In the genomic region with DNA sequence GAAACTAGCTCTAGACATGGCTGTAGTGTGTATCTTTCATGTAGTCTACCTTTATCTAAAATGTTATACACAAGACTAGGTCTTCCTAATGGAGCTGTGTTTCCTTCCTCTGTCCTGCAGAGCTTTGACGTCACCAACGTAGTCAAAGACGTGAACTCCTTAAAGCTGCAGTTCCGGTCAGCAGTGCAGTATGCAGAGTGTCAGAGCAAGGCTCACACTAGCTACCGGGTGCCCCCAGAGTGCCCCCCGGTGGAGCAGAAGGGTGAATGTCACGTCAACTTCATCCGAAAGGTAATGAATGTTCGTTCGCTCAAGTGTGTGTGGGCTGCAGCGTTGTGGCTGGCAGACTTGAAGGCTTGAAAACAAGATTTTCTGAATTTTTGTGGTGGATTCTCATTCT, we compare ENCODE assay signal across 10 mouse cellular contexts. TPM values are rescaled to one million over a fixed set of nuclear protein-coding genes. Genes with fewer than 3 reads are reported as not detected.
DNase-seq lines count a peak whose midpoint lies in the region; ATAC-seq and TF ChIP-seq lines count a peak whose summit lies in the region.
"Had no signal": no experiment of that assay in that cellular context is flagged by ENCODE, and none has a peak within 500 bp of the region (broad histone marks: within the 10 kb centered on the region; RNA-seq: fewer than 3 reads in every experiment).

No protein-coding gene starts in this region.

- no peak for ATAC-seq in heart, embryonic 13.5 days (ENCODE audit: extremely low read depth, insufficient number of reproducible peaks, low FRiP score, low TSS enrichment)
- no peak for ATAC-seq in heart, embryonic 11.5 days (replicated peaks; ENCODE audit: insufficient number of reproducible peaks, low FRiP score, low TSS enrichment)
- peak; percentile 66; the same call in 1 of the 2 replicates for ATAC-seq in lung, embryonic 16.5 days (ENCODE audit: low read depth)
- ATAC-seq: Patski had no signal

- H3K27me3 ChIP-seq in heart, embryonic 13.5 days (replicated peaks) = no peaks in the 10 kb centered on the region
- no peaks in the 10 kb centered on the region for H3K27me3 ChIP-seq in heart, embryonic 11.5 days (ENCODE audit: control insufficient read depth, insufficient read depth, low read length)
- H3K27me3 ChIP-seq in lung, embryonic 16.5 days (ENCODE audit: control insufficient read depth, insufficient read depth, low read depth, low read length) = no peaks in the 10 kb centered on the region
- H3K27me3 ChIP-seq: Patski had no signal

- 0 out of 2 replicates have a peak overlapping the region, but pooled peaks have one; percentile 5 for H3K9ac ChIP-seq in heart, embryonic 13.5 days
- no peak overlapping the region for H3K9ac ChIP-seq in heart, embryonic 11.5 days (ENCODE audit: low read depth, low read length)
- H3K9ac ChIP-seq in lung, embryonic 16.5 days (ENCODE audit: low read length) = no peak overlapping the region

- no peak for DNase-seq in lung, adult 2 months
- DNase-seq in ZHBTc4 (ENCODE audit: low read depth, low spot score) = peak; percentile 46
- DNase-seq in naive thymus-derived CD4-positive, alpha-beta T cell, adult 2 months (ENCODE audit: low read depth) = peak; percentile 42
- DNase-seq in cerebellum, adult 8-10 months = no peak
- no peak for DNase-seq in adrenal gland, postnatal 14 days
- DNase-seq: gastrocnemius, postnatal 36 days had no signal

- WGBS in heart, embryonic 13.5 days = 34% methylated on average over 11 of the region's 11 CpGs
- 32% methylated on average over 11 of the region's 11 CpGs for WGBS in heart, embryonic 11.5 days (ENCODE audit: insufficient replicate concordance)
- 38% methylated on average over 11 of the region's 11 CpGs for WGBS in lung, embryonic 16.5 days
- 48% methylated on average over 11 of the region's 11 CpGs for WGBS in lung, adult 2 months

- H3K9me3 ChIP-seq in heart, embryonic 13.5 days = no peaks in the 10 kb centered on the region
- no peaks in the 10 kb centered on the region for H3K9me3 ChIP-seq in heart, embryonic 11.5 days (replicated peaks; ENCODE audit: control insufficient read depth, low read length)
- no peaks in the 10 kb centered on the region for H3K9me3 ChIP-seq in lung, embryonic 16.5 days (ENCODE audit: control insufficient read depth, low read length)

- no peak overlapping the region for H3K4me3 ChIP-seq in heart, embryonic 13.5 days
- no peak overlapping the region for H3K4me3 ChIP-seq in heart, embryonic 11.5 days (ENCODE audit: low read depth, low read length)
- no peak overlapping the region for H3K4me3 ChIP-seq in lung, embryonic 16.5 days (ENCODE audit: low read length)
- no peak overlapping the region for H3K4me3 ChIP-seq in lung, adult 2 months (replicated peaks; ENCODE audit: extremely low read depth, low read depth, low read length)

- H3K4me1 ChIP-seq in heart, embryonic 13.5 days = peaks cover 34% of the 10 kb centered on the region
- peaks cover 18% of the 10 kb centered on the region for H3K4me1 ChIP-seq in heart, embryonic 11.5 days (ENCODE audit: control insufficient read depth, insufficient read depth, low read length)
- H3K4me1 ChIP-seq in lung, embryonic 16.5 days (replicated peaks; ENCODE audit: control insufficient read depth, insufficient read depth, low read length) = peaks cover 8% of the 10 kb centered on the region; the same call in 1 of the 2 replicates
- no peaks in the 10 kb centered on the region for H3K4me1 ChIP-seq in lung, adult 2 months (ENCODE audit: control insufficient read depth, insufficient read depth, low read length)

- no peak overlapping the region for H3K4me2 ChIP-seq in heart, embryonic 13.5 days
- H3K4me2 ChIP-seq in heart, embryonic 11.5 days = no peak overlapping the region
- H3K4me2 ChIP-seq in lung, embryonic 16.5 days (ENCODE audit: low read depth, low read length) = peak overlapping the region; percentile 22; the same call in 1 of the 2 replicates

- peak overlapping the region; percentile 39; the same call in 1 of the 2 replicates for H3K27ac ChIP-seq in heart, embryonic 13.5 days (replicated peaks)
- no peak overlapping the region for H3K27ac ChIP-seq in heart, embryonic 11.5 days (ENCODE audit: low read depth, low read length)
- H3K27ac ChIP-seq in lung, embryonic 16.5 days (ENCODE audit: low read length) = no peak overlapping the region

- TF ChIP-seq CTCF in lung, adult 2 months (IDR thresholded peaks at IDR 0.05; ENCODE audit: insufficient read depth, low read length) = no peak

- H3K36me3 ChIP-seq in heart, embryonic 13.5 days = peaks cover 29% of the 10 kb centered on the region
- no peaks in the 10 kb centered on the region for H3K36me3 ChIP-seq in heart, embryonic 11.5 days (ENCODE audit: control insufficient read depth, insufficient read depth, low read length)
- no peaks in the 10 kb centered on the region for H3K36me3 ChIP-seq in lung, embryonic 16.5 days (ENCODE audit: control insufficient read depth, insufficient read depth, low read length)

- TF ChIP-seq POLR2A in lung, adult 2 months (IDR thresholded peaks at IDR 0.05; ENCODE audit: borderline replicate concordance, extremely low read depth, low read depth, low read length) = no peak

RNA-seq across cellular contexts. Expression of a gene that starts 26.3 kb away (rescaled TPM):
- polyA plus RNA-seq in heart, embryonic 13.5 days (2015; fragmentation: Nextera tagmentation; extraction: Ambion mirVana) = 31.5 and 37.4 TPM in 2 replicates
- polyA plus RNA-seq in heart, embryonic 11.5 days (2014; fragmentation: Nextera tagmentation; extraction: Ambion mirVana) = 29.7 and 32.8 TPM in 2 replicates
- 11.2 and 11.8 TPM in 2 replicates for polyA plus RNA-seq in lung, embryonic 16.5 days (2015; fragmentation: Nextera tagmentation; extraction: Ambion mirVana)
- polyA plus RNA-seq in lung, adult 2 months (2012; rRNA removed) = 6.3 and 9.8 TPM in 2 replicates
- 11.9 and 16.2 TPM in 2 replicates for total RNA-seq in adrenal gland, postnatal 14 days (2021)

Comparison
In these comparisons a context has a peak if more than half of its experiments do, and no peak if none do; other contexts are left out.
1. DNase-seq: peak in ZHBTc4 (single experiment) and naive thymus-derived CD4-positive, alpha-beta T cell, adult 2 months (single experiment); none in lung, adult 2 months (single experiment), cerebellum, adult 8-10 months (single experiment) and adrenal gland, postnatal 14 days (single experiment).